Comparison of ENCODE assay signal across 7 mouse cellular contexts in the genomic region with DNA sequence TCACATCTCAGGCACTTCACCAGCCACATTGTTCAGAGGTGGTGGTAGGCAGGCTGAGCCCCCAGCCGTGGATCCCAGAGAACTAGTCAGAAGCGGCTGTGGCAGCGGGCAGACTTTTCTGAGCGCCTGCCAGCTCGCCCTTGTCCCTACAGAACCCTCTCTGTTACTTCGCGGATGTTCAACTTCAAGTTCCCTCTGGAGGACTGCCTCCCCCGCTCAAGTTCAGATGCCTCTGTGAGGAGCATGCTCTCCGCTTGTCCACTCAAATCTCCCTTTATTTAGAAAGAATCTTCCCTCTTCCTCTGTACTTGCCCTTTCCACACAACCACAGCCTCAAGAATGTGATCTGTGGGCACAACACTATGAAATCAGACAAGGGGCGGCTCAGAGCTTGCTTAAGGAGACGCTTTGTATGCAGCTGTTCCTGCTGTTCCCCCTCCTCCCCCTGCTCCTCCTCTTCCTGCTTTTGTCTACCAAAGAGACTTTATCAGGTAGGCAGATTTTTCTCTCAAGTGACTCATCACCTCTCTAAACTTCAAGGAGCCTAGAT. TPM values are rescaled to one million over a fixed set of nuclear protein-coding genes. Genes with fewer than 3 reads are reported as not detected.
A peak's percentile ranks its signal among the peaks of the same experiment; 100 is the strongest.
DNase-seq lines count a peak whose midpoint lies in the region; ATAC-seq and TF ChIP-seq lines count a peak whose summit lies in the region.

No protein-coding gene starts in this region.

- TF ChIP-seq EP300 in liver, postnatal 0 days (IDR thresholded peaks at IDR 0.05; ENCODE audit: low read depth), result no peak

- no peaks in the 10 kb centered on the region for H3K4me1 ChIP-seq in hindbrain, embryonic 16.5 days (ENCODE audit: control insufficient read depth, insufficient read depth, low read depth, low read length)
- no peaks in the 10 kb centered on the region for H3K4me1 ChIP-seq in liver, postnatal 0 days (ENCODE audit: insufficient read depth)

- H3K4me3 ChIP-seq in hindbrain, embryonic 16.5 days (ENCODE audit: low read length), result no peak overlapping the region; the same call in 1 of the 2 replicates
- no peak overlapping the region for H3K4me3 ChIP-seq in liver, postnatal 0 days (ENCODE audit: low read depth, low read length)

- peak; percentile 80 for ATAC-seq in hindbrain, embryonic 16.5 days
- ATAC-seq in liver, postnatal 0 days, result no peak

- H3K9ac ChIP-seq in hindbrain, embryonic 16.5 days (ENCODE audit: low read depth, low read length), result 0 out of 2 replicates have a peak overlapping the region, but pooled peaks have one; percentile 22
- no peak overlapping the region for H3K9ac ChIP-seq in liver, postnatal 0 days (replicated peaks)

- no peaks in the 10 kb centered on the region for H3K36me3 ChIP-seq in hindbrain, embryonic 16.5 days (ENCODE audit: control insufficient read depth, insufficient read depth, low read length)
- H3K36me3 ChIP-seq in liver, postnatal 0 days (replicated peaks; ENCODE audit: insufficient read depth, low read length), result 0 out of 2 replicates have a peak, but pooled peaks cover 3% of the 10 kb centered on the region

- 51% methylated on average over 11 of the region's 11 CpGs for WGBS in hindbrain, embryonic 16.5 days
- 41% methylated on average over 11 of the region's 11 CpGs for WGBS in liver, postnatal 0 days (ENCODE audit: insufficient replicate concordance)

- no peaks in the 10 kb centered on the region for H3K27me3 ChIP-seq in hindbrain, embryonic 16.5 days (replicated peaks; ENCODE audit: control insufficient read depth, insufficient read depth, low read length)
- H3K27me3 ChIP-seq in liver, postnatal 0 days (ENCODE audit: insufficient read depth, low read length), result no peaks in the 10 kb centered on the region

- peak overlapping the region; percentile 16 for H3K27ac ChIP-seq in hindbrain, embryonic 16.5 days (ENCODE audit: low read depth, low read length)
- no peak overlapping the region for H3K27ac ChIP-seq in liver, postnatal 0 days (ENCODE audit: low read depth)

- no peak for TF ChIP-seq CTCF in liver, postnatal 0 days (IDR thresholded peaks at IDR 0.05; ENCODE audit: low read depth)

- peak overlapping the region; percentile 44 for H3K4me2 ChIP-seq in hindbrain, embryonic 16.5 days (ENCODE audit: low read length)
- peak overlapping the region; percentile 33; the same call in 1 of the 2 replicates for H3K4me2 ChIP-seq in liver, postnatal 0 days (ENCODE audit: low read depth, low read length)

- peak; percentile 48 for DNase-seq in CD4-positive helper T cell, adult 2 months (ENCODE audit: low read depth, low spot score)
- DNase-seq in ES-CJ7 (ENCODE audit: low read depth, low spot score), result peak; percentile 72
- DNase-seq in frontal cortex, postnatal 25 days (ENCODE audit: low spot score in 2 of 2), result peak; percentile 6 to 9
- DNase-seq in liver, postnatal 0 days, result no peak
- peak; percentile 37 for DNase-seq in ovary, postnatal 36 days (ENCODE audit: low spot score)
- no peak for DNase-seq in B cell, adult 2 months

- H3K9me3 ChIP-seq in hindbrain, embryonic 16.5 days (ENCODE audit: control insufficient read depth, low read length), result no peaks in the 10 kb centered on the region
- H3K9me3 ChIP-seq in liver, postnatal 0 days (ENCODE audit: low read length), result no peaks in the 10 kb centered on the region

RNA-seq across cellular contexts. Expression of gene Utrn, which starts 42.9 kb away (rescaled TPM):
- 25.4 and 25.7 TPM in 2 replicates for polyA plus RNA-seq in hindbrain, embryonic 16.5 days (2015; fragmentation: Nextera tagmentation; extraction: Ambion mirVana)
- polyA plus RNA-seq in liver, postnatal 0 days (2015; fragmentation: Nextera tagmentation; extraction: Ambion mirVana), result 8.0 and 9.7 TPM in 2 replicates

RNA-seq across cellular contexts. Expression of gene Stx11, which starts 52.0 kb away (rescaled TPM):
- 2.1 and 2.5 TPM in 2 replicates for polyA plus RNA-seq in hindbrain, embryonic 16.5 days (2015; fragmentation: Nextera tagmentation; extraction: Ambion mirVana)
- polyA plus RNA-seq in liver, postnatal 0 days (2015; fragmentation: Nextera tagmentation; extraction: Ambion mirVana), result 10.3 and 11.9 TPM in 2 replicates

Comparison
In these comparisons a context has a peak if more than half of its experiments do, and no peak if none do; other contexts are left out.
1. DNase-seq: peak in CD4-positive helper T cell, adult 2 months (single experiment), ES-CJ7 (single experiment), frontal cortex, postnatal 25 days (2 of 2) and ovary, postnatal 36 days (single experiment); none in liver, postnatal 0 days (single experiment) and B cell, adult 2 months (0 of 2).